5 mouse cellular contexts compared by ENCODE assay signal in genomic region chr4:129700661-129701060, GRCm38 (mm10). TPM values are rescaled to one million over a fixed set of nuclear protein-coding genes. Genes with fewer than 3 reads are reported as not detected.
DNase-seq lines count a peak whose midpoint lies in the region; ATAC-seq lines count a peak whose summit lies in the region.
"Not testable (repeated sequence)": the region's sequence is repeated elsewhere in the genome, so short reads cannot be mapped to it uniquely, and the experiment has no call there.

No protein-coding gene starts in this region.

- not testable (repeated sequence) for H3K9ac ChIP-seq in forebrain, embryonic 15.5 days (replicated peaks); hindbrain, embryonic 14.5 days; midbrain, embryonic 13.5 days (replicated peaks); midbrain, embryonic 16.5 days (ENCODE audit: low read depth, low read length)

- H3K4me1 ChIP-seq in forebrain, embryonic 15.5 days, result peaks cover 32% of the 10 kb centered on the region
- peaks cover 35% of the 10 kb centered on the region for H3K4me1 ChIP-seq in hindbrain, embryonic 14.5 days (replicated peaks; ENCODE audit: control insufficient read depth, insufficient read depth, low read length)
- H3K4me1 ChIP-seq in midbrain, embryonic 13.5 days (replicated peaks), result peaks cover 48% of the 10 kb centered on the region
- peaks cover 28% of the 10 kb centered on the region for H3K4me1 ChIP-seq in midbrain, embryonic 16.5 days (ENCODE audit: control insufficient read depth, insufficient read depth, low read length)

- H3K36me3 ChIP-seq in forebrain, embryonic 15.5 days, result peaks cover 23% of the 10 kb centered on the region
- peaks cover 35% of the 10 kb centered on the region for H3K36me3 ChIP-seq in hindbrain, embryonic 14.5 days (replicated peaks; ENCODE audit: control insufficient read depth, insufficient read depth)
- H3K36me3 ChIP-seq in midbrain, embryonic 13.5 days, result peaks cover 25% of the 10 kb centered on the region
- not testable (repeated sequence) for H3K36me3 ChIP-seq in midbrain, embryonic 16.5 days (ENCODE audit: control insufficient read depth, insufficient read depth, low read length)

- H3K4me2 ChIP-seq in forebrain, embryonic 15.5 days (replicated peaks); hindbrain, embryonic 14.5 days (replicated peaks); midbrain, embryonic 13.5 days (replicated peaks); midbrain, embryonic 16.5 days (ENCODE audit: low read length): not testable (repeated sequence)

- 91% methylated on average over 6 of the region's 6 CpGs for WGBS in forebrain, embryonic 15.5 days
- WGBS in hindbrain, embryonic 14.5 days, result 94% methylated on average over 6 of the region's 6 CpGs
- WGBS in midbrain, embryonic 13.5 days, result 90% methylated on average over 6 of the region's 6 CpGs
- 94% methylated on average over 6 of the region's 6 CpGs for WGBS in midbrain, embryonic 16.5 days

- peak overlapping the region; percentile 90 for H3K27ac ChIP-seq in forebrain, embryonic 15.5 days (replicated peaks)
- peak overlapping the region; percentile 89; the same call in 1 of the 2 replicates for H3K27ac ChIP-seq in hindbrain, embryonic 14.5 days
- peak overlapping the region; percentile 95 for H3K27ac ChIP-seq in midbrain, embryonic 13.5 days
- H3K27ac ChIP-seq in midbrain, embryonic 16.5 days (ENCODE audit: low read length), result peak overlapping the region; percentile 68

- H3K4me3 ChIP-seq in forebrain, embryonic 15.5 days; hindbrain, embryonic 14.5 days (replicated peaks; ENCODE audit: low read length); midbrain, embryonic 13.5 days (replicated peaks); midbrain, embryonic 16.5 days (ENCODE audit: low read depth, low read length): not testable (repeated sequence)

- H3K9me3 ChIP-seq in forebrain, embryonic 15.5 days; hindbrain, embryonic 14.5 days (ENCODE audit: control insufficient read depth, low read length); midbrain, embryonic 13.5 days; midbrain, embryonic 16.5 days (replicated peaks; ENCODE audit: control insufficient read depth, low read length, poor library complexity, severe bottlenecking): not testable (repeated sequence)

- peak; percentile 91 for DNase-seq in heart, adult 11 months
- DNase-seq in hindbrain, embryonic 14.5 days (ENCODE audit: low spot score), result not testable (repeated sequence)

- not testable (repeated sequence) for ATAC-seq in forebrain, embryonic 15.5 days (replicated peaks); hindbrain, embryonic 14.5 days (ENCODE audit: low FRiP score); midbrain, embryonic 13.5 days; midbrain, embryonic 16.5 days

- H3K27me3 ChIP-seq in forebrain, embryonic 15.5 days; hindbrain, embryonic 14.5 days (ENCODE audit: control insufficient read depth, insufficient read depth, low read length); midbrain, embryonic 13.5 days; midbrain, embryonic 16.5 days (ENCODE audit: control insufficient read depth, insufficient read depth, low read depth, low read length): not testable (repeated sequence)

RNA-seq across cellular contexts. Expression of gene Tmem39b, which starts 4.0 kb away (rescaled TPM):
- polyA plus RNA-seq in forebrain, embryonic 15.5 days (2015; fragmentation: Nextera tagmentation; extraction: Ambion mirVana), result 19.4 and 19.6 TPM in 2 replicates
- polyA plus RNA-seq in hindbrain, embryonic 14.5 days (2014; fragmentation: Nextera tagmentation; extraction: Ambion mirVana), result 25.6 and 29.5 TPM in 2 replicates
- polyA plus RNA-seq in midbrain, embryonic 13.5 days (2015; fragmentation: Nextera tagmentation; extraction: Ambion mirVana), result 20.3 and 24.0 TPM in 2 replicates
- 16.8 and 18.2 TPM in 2 replicates for polyA plus RNA-seq in midbrain, embryonic 16.5 days (2015; fragmentation: Nextera tagmentation; extraction: Ambion mirVana)

RNA-seq across cellular contexts. Expression of gene Kpna6, which starts 28.1 kb away (rescaled TPM):
- 14.7 and 17.5 TPM in 2 replicates for polyA plus RNA-seq in forebrain, embryonic 15.5 days (2015; fragmentation: Nextera tagmentation; extraction: Ambion mirVana)
- 16.3 and 21.3 TPM in 2 replicates for polyA plus RNA-seq in hindbrain, embryonic 14.5 days (2014; fragmentation: Nextera tagmentation; extraction: Ambion mirVana)
- 13.7 and 16.9 TPM in 2 replicates for polyA plus RNA-seq in midbrain, embryonic 13.5 days (2015; fragmentation: Nextera tagmentation; extraction: Ambion mirVana)
- 18.6 and 19.3 TPM in 2 replicates for polyA plus RNA-seq in midbrain, embryonic 16.5 days (2015; fragmentation: Nextera tagmentation; extraction: Ambion mirVana)

RNA-seq across cellular contexts. Expression of gene Khdrbs1, which starts 41.4 kb away (rescaled TPM):
- polyA plus RNA-seq in forebrain, embryonic 15.5 days (2015; fragmentation: Nextera tagmentation; extraction: Ambion mirVana), result 175 and 187 TPM in 2 replicates
- polyA plus RNA-seq in hindbrain, embryonic 14.5 days (2014; fragmentation: Nextera tagmentation; extraction: Ambion mirVana), result 120 and 125 TPM in 2 replicates
- 180 and 182 TPM in 2 replicates for polyA plus RNA-seq in midbrain, embryonic 13.5 days (2015; fragmentation: Nextera tagmentation; extraction: Ambion mirVana)
- polyA plus RNA-seq in midbrain, embryonic 16.5 days (2015; fragmentation: Nextera tagmentation; extraction: Ambion mirVana), result 116 and 132 TPM in 2 replicates

RNA-seq across cellular contexts. Expression of gene Txlna, which starts 59.8 kb away (rescaled TPM):
- polyA plus RNA-seq in forebrain, embryonic 15.5 days (2015; fragmentation: Nextera tagmentation; extraction: Ambion mirVana), result 64.7 and 68.3 TPM in 2 replicates
- 48.5 and 52.9 TPM in 2 replicates for polyA plus RNA-seq in hindbrain, embryonic 14.5 days (2014; fragmentation: Nextera tagmentation; extraction: Ambion mirVana)
- polyA plus RNA-seq in midbrain, embryonic 13.5 days (2015; fragmentation: Nextera tagmentation; extraction: Ambion mirVana), result 62.9 and 66.3 TPM in 2 replicates
- polyA plus RNA-seq in midbrain, embryonic 16.5 days (2015; fragmentation: Nextera tagmentation; extraction: Ambion mirVana), result 42.5 and 49.8 TPM in 2 replicates
